Mouse (Mus musculus): ENCODE measurements around the gene Enpp6. TPM values are rescaled to one million over a fixed set of nuclear protein-coding genes. Genes with fewer than 3 reads are reported as not detected.

Enpp6 gene
- polyA plus RNA-seq, 1 experiment from 2014 or later = 0.10 TPM

DNA sequence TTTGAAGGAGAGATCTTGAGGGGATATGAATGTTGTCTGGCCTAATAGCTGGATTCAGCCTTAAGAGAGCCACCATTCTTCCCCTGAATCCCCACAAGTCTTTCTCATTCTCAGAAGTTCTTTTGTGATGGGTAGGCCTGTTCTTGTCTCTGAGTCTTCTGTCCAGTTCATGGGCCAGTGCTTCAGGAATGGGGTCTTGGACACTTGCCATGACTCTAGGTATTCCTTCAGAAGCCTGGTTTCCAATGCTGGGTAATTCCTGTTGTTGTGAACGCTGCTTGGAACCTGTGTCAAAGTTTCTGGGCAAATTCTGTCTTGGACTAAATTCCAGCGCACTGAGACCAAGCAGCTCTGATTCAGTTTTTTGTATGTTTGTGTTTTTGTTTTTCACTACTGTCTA lies 60.5 kb downstream of the Enpp6 start:
- WGBS = 92% methylated on average over 2 of the region's 2 CpGs
- Histone ChIP-seq H3K9me3 (peaks cover 4% of the 10 kb centered on the region; the same call in 1 of the 2 replicates), H3K4me1 (no peaks in the 10 kb centered on the region), H3K36me3 (replicated peaks) (no peaks in the 10 kb centered on the region), H3K27ac (replicated peaks) (no peak overlapping the region), H3K4me3 (no peak overlapping the region), H3K27me3 (replicated peaks; ENCODE audit: low read depth, poor library complexity, severe bottlenecking) (no peaks in the 10 kb centered on the region)
- DNase-seq (ENCODE audit: low spot score) = no peak

DNA sequence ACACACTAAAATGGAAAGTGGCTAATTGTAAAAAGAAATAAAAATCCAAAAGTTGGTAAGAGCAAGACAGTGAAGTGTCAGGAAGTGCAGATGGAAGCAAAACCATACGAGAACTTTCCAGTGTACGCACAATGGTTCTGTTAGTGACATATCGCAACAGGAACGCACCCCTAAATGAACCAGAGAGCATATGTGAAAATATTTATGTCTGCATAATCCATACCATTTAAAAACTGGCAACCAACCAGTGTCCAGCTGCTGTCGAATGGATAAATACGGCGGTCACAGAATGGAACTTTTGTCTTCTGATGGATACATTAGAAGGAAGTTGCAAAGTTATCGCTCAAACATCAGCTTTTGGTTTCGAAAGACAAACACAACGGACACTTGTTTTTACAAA lies 61.9 kb downstream of the Enpp6 start:
- no peak overlapping the region for H3K27ac ChIP-seq (replicated peaks)
- no peak overlapping the region for H3K4me3 ChIP-seq
- no peaks in the 10 kb centered on the region for H3K27me3 ChIP-seq (replicated peaks; ENCODE audit: low read depth, poor library complexity, severe bottlenecking)
- 91% methylated on average over 10 of the region's 10 CpGs for WGBS
- 0 out of 2 replicates have a peak, but pooled peaks cover 5% of the 10 kb centered on the region for H3K4me1 ChIP-seq
- H3K36me3 ChIP-seq (replicated peaks) = no peaks in the 10 kb centered on the region
- peaks cover 2% of the 10 kb centered on the region; the same call in 1 of the 2 replicates for H3K9me3 ChIP-seq
- no peak for DNase-seq (ENCODE audit: low spot score)

DNA sequence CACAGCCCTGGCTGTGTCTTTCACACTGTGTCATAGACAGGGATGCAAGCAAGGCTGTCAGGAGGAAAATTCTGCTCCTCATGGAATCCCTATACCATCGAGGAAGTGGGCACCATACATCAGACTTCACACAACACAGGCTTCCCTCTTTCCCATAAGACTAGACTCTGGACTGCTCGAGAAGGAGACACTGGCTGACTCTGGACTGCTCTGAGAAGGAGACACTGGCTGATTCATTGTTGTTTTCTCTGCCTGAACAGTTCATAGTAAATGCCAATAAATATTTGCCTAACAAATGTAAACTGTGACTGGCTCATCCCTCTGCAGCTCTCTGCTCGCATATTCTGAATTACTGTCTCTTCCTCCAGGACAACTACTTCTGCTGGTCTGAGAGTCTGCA lies 66.0 kb downstream of the Enpp6 start:
- Histone ChIP-seq H3K36me3 (replicated peaks) (no peaks in the 10 kb centered on the region), H3K27me3 (replicated peaks; ENCODE audit: low read depth, poor library complexity, severe bottlenecking) (no peaks in the 10 kb centered on the region), H3K4me3 (no peak overlapping the region), H3K4me1 (0 out of 2 replicates have a peak, but pooled peaks cover 5% of the 10 kb centered on the region), H3K9me3 (no peaks in the 10 kb centered on the region), H3K27ac (replicated peaks) (no peak overlapping the region)
- DNase-seq (ENCODE audit: low spot score) = no peak
- 70% methylated on average over 3 of the region's 3 CpGs for WGBS

DNA sequence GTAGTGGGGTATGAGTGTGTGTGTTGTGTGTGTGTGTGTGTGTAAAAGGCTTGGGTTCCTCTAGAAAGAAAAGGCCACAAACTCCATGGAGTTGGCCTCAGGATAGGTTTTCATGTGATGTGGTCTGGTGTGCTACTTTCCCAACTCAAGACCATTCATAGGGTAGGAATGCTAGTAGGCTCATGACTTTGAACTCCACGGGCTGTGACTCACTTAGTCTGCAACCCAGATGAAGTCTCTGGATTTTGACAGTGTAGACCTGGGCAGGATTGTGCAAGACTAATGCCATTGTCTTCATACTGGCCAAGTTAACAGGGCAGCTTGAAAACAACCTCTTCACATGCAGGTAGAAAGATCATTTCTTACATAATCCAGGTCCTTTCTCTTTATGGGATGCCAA lies 69.4 kb downstream of the Enpp6 start:
- Histone ChIP-seq H3K4me1 (0 out of 2 replicates have a peak, but pooled peaks cover 5% of the 10 kb centered on the region), H3K36me3 (replicated peaks) (no peaks in the 10 kb centered on the region), H3K27ac (replicated peaks) (no peak overlapping the region), H3K4me3 (no peak overlapping the region), H3K27me3 (replicated peaks; ENCODE audit: low read depth, poor library complexity, severe bottlenecking) (no peaks in the 10 kb centered on the region), H3K9me3 (no peaks in the 10 kb centered on the region)
- WGBS = 88% methylated on average over 1 of the region's 1 CpGs
- DNase-seq (ENCODE audit: low spot score) = no peak

DNA sequence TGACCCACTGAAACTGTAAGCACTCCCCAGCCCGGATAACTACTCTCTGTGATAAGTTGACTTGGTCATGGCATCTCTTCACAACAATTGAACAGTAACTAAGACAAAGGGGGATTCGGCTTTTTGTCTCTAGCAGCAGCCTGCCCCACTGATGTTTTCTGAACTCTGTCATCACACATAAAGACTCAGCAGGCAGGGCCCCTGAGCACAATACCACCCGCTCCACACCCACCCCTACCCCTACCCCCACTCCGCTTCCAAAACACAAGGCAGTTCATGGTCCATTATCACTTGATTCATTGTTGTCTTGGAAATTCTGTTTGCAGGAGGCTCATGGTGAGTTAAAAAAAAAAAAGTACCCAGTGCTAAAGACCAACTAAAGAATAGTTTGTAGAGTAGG lies 71.8 kb downstream of the Enpp6 start:
- no peak overlapping the region for H3K27ac ChIP-seq (replicated peaks)
- no peak for DNase-seq (ENCODE audit: low spot score)

DNA sequence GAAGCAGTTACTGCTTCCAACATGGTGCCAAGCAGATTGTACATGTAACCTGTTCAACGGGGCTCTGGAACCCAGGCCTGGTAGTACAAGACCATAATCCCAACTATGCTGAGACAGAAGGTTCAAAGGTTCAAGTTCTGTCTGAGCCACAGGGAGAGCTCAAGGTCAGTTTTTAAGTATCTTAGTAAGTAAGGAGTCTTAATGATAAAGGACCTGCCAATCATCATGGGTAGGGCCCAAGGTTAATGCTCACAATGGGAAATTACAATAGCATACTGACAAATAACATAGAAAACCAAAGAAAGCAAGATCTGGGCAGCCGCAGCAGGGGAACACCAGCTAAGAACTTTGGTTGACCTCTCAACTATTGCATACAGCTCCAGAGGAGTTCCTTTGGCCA lies 72.3 kb downstream of the Enpp6 start:
- no peak overlapping the region for H3K4me3 ChIP-seq
- DNase-seq (ENCODE audit: low spot score) = no peak
- H3K27me3 ChIP-seq (replicated peaks; ENCODE audit: low read depth, poor library complexity, severe bottlenecking) = no peaks in the 10 kb centered on the region
- H3K4me1 ChIP-seq = no peaks in the 10 kb centered on the region
- H3K9me3 ChIP-seq = no peaks in the 10 kb centered on the region
- 88% methylated on average over 2 of the region's 2 CpGs for WGBS
- H3K27ac ChIP-seq (replicated peaks) = no peak overlapping the region
- H3K36me3 ChIP-seq (replicated peaks) = no peaks in the 10 kb centered on the region

More for the DNA sequence above, 71.8 kb downstream of the Enpp6 start:
- no peaks in the 10 kb centered on the region for H3K9me3 ChIP-seq
- H3K36me3 ChIP-seq (replicated peaks) = no peaks in the 10 kb centered on the region
- 76% methylated on average over 4 of the region's 4 CpGs for WGBS
- no peaks in the 10 kb centered on the region for H3K27me3 ChIP-seq (replicated peaks; ENCODE audit: low read depth, poor library complexity, severe bottlenecking)
- no peaks in the 10 kb centered on the region for H3K4me1 ChIP-seq
- H3K4me3 ChIP-seq = no peak overlapping the region

DNA sequence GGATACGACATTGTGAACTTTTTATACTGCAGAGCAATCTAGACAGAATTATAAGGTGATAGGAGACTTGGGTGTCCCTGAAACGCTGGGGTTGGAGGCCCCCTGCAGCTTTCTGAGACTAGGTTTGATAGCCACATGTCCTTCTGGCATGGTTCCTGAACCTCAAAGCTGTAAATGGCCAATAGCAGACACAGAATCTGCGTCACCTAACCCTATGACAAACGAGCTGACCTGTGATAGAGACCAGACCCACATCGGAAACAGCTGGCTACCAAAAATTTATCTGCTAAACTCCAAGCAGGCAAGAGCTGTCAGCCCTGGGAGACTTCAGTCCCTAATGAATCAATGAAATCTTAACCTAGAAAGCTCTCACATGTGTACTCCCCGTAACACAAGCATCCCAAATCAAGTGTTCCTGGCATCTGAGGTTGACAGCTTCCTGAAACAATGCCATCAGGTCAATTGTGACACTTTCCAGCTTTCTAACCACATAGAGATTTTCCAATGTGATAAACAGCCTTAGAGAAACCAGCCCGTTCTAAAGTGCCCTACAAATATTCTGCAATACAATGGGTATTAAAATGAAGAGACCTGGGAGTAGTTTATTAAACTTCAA lies 74.5 kb downstream of the Enpp6 start:
- Histone ChIP-seq H3K4me3 (no peak overlapping the region), H3K36me3 (replicated peaks) (no peaks in the 10 kb centered on the region), H3K4me1 (no peaks in the 10 kb centered on the region), H3K9me3 (no peaks in the 10 kb centered on the region), H3K27me3 (replicated peaks; ENCODE audit: low read depth, poor library complexity, severe bottlenecking) (no peaks in the 10 kb centered on the region), H3K27ac (replicated peaks) (no peak overlapping the region)
- WGBS = 72% methylated on average over 7 of the region's 7 CpGs
- peak; percentile 33 for DNase-seq (ENCODE audit: low spot score)

DNA sequence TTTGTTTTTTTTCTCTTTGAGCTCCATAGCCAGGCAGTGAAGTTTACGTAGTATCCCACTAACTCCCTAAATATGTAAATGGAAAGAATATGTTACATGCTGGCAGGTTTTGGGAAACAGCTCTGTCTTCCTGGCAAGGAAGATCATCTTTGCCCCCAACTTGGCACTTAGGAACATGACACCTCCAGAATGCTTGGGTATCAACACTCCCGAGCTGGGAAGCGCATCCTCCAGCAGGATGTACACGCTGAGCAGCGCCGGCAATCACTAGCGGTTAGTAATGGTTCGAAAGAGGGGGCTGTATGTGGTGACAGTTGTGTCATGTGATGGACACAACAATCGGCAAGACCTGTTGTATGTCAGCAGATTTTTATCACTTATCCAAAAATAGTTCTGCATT lies 80.4 kb downstream of the Enpp6 start:
- H3K4me3 ChIP-seq = no peak overlapping the region
- no peaks in the 10 kb centered on the region for H3K9me3 ChIP-seq
- no peaks in the 10 kb centered on the region for H3K36me3 ChIP-seq (replicated peaks)
- DNase-seq (ENCODE audit: low spot score) = no peak
- 87% methylated on average over 9 of the region's 9 CpGs for WGBS
- no peaks in the 10 kb centered on the region for H3K4me1 ChIP-seq
- no peaks in the 10 kb centered on the region for H3K27me3 ChIP-seq (replicated peaks; ENCODE audit: low read depth, poor library complexity, severe bottlenecking)
- H3K27ac ChIP-seq (replicated peaks) = no peak overlapping the region

DNA sequence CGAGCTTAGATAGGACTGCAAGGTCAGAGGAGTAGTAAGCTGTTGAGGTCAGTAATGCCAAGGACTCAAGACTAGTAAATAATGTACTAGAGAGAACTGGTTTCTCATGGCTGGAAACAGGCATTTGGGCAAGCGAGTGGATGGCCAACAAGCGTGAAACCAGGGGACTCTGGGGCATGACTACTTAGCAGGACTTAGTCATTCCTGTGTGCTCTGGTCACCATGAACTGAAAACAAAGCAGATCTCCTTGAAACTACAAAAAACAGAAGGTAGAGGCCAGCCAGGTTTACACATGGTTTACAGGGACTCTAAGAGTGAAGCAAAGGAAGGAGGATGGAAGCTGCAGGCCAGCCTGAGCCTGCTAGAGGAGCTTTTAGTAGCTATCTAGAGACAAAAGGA lies 82.9 kb downstream of the Enpp6 start:
- DNase-seq (ENCODE audit: low spot score) = no peak
- H3K27me3 ChIP-seq (replicated peaks; ENCODE audit: low read depth, poor library complexity, severe bottlenecking) = no peaks in the 10 kb centered on the region
- no peak overlapping the region for H3K27ac ChIP-seq (replicated peaks)
- no peaks in the 10 kb centered on the region for H3K36me3 ChIP-seq (replicated peaks)
- no peaks in the 10 kb centered on the region for H3K4me1 ChIP-seq
- 86% methylated on average over 3 of the region's 3 CpGs for WGBS
- no peak overlapping the region for H3K4me3 ChIP-seq
- no peaks in the 10 kb centered on the region for H3K9me3 ChIP-seq

DNA sequence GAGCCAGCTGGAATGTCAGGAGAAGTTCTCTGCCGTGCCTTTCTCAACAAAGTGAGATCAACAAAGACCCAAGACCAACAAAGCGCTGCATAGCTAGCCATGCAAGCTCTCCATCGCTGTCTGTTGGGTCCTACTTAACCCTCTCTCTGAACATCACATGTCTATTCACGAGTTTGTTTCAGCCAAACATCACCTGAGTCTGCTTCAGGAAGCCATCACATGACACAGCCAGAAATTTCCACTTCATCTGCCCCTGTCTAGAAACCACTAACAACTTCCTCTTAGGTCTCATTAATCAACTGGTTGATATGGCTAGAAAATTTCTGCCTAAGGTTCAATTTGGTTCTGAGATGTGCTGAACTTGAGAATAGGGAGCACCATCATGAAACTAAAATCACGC lies 85.3 kb downstream of the Enpp6 start:
- 90% methylated on average over 5 of the region's 5 CpGs for WGBS
- peaks cover 6% of the 10 kb centered on the region; the same call in 1 of the 2 replicates for H3K4me1 ChIP-seq
- H3K36me3 ChIP-seq (replicated peaks) = no peaks in the 10 kb centered on the region
- H3K9me3 ChIP-seq = 0 out of 2 replicates have a peak, but pooled peaks cover 4% of the 10 kb centered on the region
- no peak for DNase-seq (ENCODE audit: low spot score)
- H3K27ac ChIP-seq (replicated peaks) = no peak overlapping the region
- no peak overlapping the region for H3K4me3 ChIP-seq
- H3K27me3 ChIP-seq (replicated peaks; ENCODE audit: low read depth, poor library complexity, severe bottlenecking) = no peaks in the 10 kb centered on the region

DNA sequence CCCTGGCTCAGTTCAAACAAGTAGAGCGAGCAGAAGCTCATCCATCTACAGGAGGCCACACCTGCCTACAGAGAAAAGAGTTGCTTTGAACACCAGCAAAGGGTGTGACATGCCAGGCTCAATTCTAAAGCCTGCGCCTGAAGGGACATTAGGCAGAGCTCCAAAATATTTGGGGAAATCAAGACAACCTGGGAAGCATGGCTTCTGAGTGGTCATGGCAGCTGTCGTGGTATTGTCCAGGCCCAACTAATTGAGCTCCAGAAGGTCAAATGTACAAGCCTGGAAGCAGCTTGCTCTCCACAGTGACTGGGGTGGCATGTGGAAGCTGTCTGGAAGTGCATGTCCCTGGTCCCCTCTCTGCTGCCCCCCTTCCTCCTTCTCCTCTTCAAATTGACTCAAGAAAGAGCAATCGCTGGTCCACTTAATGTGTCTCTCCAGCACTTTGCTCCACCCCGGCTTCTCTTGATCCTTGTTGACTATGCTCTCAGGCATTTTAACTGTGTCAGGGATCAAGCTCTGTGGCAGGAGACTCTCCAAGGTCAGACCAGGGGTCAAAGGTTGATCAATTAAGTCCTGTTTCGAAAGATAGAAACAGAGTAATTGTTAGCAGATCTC lies 89.4 kb downstream of the Enpp6 start:
- DNase-seq (ENCODE audit: low spot score) = peak; percentile 42
- Histone ChIP-seq H3K9me3 (0 out of 2 replicates have a peak, but pooled peaks cover 4% of the 10 kb centered on the region), H3K4me1 (peaks cover 6% of the 10 kb centered on the region; the same call in 1 of the 2 replicates), H3K27ac (replicated peaks) (no peak overlapping the region), H3K4me3 (no peak overlapping the region), H3K36me3 (replicated peaks) (no peaks in the 10 kb centered on the region), H3K27me3 (replicated peaks; ENCODE audit: low read depth, poor library complexity, severe bottlenecking) (no peaks in the 10 kb centered on the region)
- WGBS = 48% methylated on average over 6 of the region's 6 CpGs

DNA sequence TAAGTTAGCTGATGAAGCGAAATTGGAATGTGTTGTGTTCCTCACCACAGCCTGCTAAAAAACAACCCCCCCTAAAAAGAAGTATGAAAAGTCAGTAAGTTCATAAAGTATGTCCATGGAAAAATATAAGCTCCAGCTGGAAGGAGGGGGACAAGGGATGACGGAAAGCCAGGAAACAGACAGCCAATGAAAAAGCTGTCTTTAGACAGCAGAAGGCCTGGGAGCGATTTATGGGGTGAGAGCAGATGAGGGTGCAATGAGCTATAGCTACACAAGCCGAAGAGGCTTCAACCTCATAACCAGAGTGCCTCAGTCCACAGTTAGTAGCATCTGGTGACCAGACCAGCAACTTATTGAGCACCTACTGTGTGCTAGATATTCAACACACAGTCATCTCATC lies 93.3 kb downstream of the Enpp6 start:
- no peak for DNase-seq (ENCODE audit: low spot score)
- Histone ChIP-seq H3K36me3 (replicated peaks) (no peaks in the 10 kb centered on the region), H3K27me3 (replicated peaks; ENCODE audit: low read depth, poor library complexity, severe bottlenecking) (no peaks in the 10 kb centered on the region), H3K27ac (replicated peaks) (no peak overlapping the region), H3K9me3 (0 out of 2 replicates have a peak, but pooled peaks cover 4% of the 10 kb centered on the region), H3K4me3 (no peak overlapping the region), H3K4me1 (peaks cover 6% of the 10 kb centered on the region; the same call in 1 of the 2 replicates)
- WGBS = 83% methylated on average over 4 of the region's 4 CpGs

Measured in embryonic facial prominence, embryonic 10.5 days (tissue).